Mouse (Mus musculus): Measurements from ENCODE around the gene Ckap2.
"Not testable (repeated sequence)": the region's sequence is repeated elsewhere in the genome, so short reads cannot be mapped to it uniquely, and the experiment has no call there.

Ckap2 gene

DNA sequence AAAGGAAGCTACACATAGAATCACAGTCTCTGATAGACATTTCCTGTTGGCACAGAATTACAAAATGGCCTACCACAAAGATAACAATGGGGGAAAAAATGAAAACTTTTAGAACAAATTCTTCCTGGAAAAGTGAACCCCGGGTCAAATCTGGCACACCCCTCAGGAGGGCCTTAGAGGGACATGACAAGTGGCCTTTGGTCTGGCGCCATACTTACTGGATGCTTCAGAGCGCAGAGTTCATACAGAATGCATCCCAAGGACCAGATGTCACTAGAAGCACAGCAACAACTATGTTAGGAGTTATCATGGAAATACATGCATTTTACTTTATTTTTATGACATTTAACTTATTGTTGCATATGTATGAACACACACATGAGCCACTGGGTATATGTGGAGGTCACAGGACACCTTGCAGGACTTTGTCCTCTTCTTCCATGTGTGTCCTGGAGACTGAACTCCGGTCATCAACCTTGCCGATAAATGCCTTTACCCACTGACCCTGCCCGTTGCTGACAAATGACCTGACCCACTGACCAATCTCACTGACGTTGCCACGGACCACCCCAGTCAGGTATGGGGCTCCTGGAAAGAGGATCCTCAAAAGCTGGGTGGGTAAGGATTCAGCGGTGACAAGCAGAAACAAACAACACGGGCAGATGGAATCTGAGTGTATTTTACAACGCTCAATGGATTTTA lies 35.8 kb downstream of the Ckap2 start:
- no peak for DNase-seq (ENCODE audit: low read depth, low spot score)

DNA sequence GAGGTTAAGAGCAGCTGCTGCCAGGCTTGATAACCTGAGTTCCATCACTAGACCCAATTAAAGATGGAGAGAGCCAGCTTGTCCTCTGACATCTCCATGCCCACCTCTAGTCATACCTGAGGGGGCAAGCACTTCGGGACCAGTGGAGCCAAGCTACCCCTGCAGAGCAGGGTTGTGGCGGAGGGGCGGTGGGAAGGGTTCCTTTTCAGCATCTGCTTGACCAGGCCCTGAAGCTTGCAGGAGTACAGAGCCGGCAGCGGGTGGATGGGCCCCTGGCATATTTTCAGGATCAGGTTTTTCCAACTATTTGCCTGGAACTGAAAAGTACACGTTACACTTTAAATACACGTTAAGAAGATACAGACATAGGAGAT lies 37.3 kb downstream of the Ckap2 start:
- no peak for DNase-seq (ENCODE audit: low read depth, low spot score)

DNA sequence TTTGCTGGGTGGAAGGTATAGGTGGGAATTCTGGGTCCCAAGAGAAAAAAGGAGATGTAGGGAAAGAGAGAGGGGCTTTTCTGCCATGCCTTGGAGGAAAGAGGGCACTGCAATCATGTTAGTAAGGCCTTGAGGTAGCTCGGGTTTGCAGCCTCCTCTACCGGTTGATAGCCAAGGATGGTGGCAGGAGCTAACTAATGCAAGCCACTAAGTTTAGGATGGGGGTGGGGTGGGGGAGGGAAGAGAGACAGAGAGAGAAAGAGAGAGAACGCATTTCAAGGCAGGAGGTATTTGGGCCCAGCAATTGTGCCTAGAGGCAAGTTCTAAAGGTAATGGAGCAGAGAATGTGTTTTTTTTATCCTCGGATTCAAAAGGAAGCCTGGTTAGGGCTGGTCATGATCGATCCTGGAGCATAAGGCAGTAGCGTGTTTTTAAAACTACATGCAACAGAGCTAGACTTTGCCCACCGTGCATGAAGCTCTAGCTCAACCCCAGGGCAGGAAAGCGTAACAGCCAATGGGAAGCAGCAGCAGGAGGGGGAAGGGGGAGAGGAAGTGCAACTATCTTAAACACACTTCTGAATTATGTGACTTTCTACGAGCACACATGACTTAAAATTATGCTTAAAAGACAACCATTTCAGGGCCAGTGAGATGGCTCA lies 37.8 kb downstream of the Ckap2 start:
- DNase-seq (ENCODE audit: low read depth, low spot score): no peak

DNA sequence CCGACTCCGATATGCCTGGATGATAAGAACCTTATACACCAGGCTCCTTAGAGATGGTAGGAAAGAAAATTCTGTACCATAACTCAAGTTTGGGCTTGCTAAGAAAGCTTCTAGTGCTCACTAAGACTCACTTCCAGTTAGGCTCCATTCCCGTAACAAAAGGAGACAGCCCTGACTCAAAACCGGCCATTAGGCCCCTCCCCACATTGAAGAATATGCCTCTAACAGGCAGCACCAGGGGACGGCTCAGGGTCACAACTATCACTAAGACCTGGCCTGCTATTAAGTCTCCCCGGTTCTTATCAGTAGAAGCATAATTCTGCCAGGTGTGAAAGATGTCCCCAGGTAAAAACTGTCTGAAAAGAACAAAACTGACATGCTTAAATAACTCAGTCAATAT lies 39.8 kb downstream of the Ckap2 start:
- no peak for DNase-seq (ENCODE audit: low read depth, low spot score)

DNA sequence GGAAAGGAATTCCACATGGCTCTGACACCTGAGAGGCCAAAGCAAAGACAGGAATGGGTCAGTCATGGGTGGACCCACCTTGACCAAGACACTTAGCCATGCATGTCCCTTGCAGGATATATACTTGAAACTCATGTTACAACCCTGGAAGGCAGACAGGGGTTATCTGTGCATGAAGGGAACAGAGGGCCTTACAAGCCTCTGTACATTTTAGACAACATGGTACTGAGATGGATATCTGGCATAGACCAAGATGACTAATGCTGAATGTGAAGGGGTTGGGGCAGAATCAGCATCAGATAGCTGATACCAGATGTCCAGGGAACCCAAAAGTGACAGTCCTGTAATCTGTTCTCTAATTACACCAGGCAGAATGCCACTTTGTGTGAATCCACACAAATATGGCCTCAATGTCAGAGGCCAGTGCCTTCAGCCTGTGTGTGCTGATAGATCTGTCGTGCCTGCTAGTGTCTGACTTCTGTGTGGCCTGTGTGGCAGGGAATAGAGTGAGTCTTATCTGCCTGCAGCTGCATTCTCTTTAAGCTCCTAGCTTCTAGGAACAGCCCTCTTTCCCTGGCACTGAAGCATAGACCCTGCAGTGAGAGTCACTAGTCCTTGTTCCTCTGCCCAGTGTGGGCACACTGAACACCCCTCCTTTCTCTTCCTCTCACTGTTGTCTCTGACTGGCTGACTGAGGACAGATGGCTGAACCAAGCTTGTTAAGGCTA lies 41.7 kb downstream of the Ckap2 start:
- no peak for DNase-seq (ENCODE audit: low read depth, low spot score)

DNA sequence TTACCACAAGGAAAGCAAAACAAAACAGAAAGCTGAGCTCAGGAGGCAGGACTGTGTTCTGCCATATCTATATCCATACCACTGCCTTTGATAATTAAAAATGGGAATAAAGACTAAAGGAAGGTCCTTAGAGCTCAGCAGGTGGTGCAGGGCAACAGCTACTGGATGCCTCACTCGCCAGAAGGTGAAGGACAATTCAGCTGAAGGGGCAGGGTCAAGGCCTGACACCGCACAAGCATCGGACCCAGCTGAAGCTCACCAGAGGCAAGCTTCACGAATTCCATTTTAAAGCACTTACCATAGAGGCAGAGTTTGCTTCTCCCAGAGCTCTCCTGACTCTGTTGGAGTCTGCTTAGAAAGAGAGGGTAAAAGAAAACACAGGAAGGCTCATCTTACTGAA lies 43.0 kb downstream of the Ckap2 start:
- no peak for DNase-seq (ENCODE audit: low read depth, low spot score)

DNA sequence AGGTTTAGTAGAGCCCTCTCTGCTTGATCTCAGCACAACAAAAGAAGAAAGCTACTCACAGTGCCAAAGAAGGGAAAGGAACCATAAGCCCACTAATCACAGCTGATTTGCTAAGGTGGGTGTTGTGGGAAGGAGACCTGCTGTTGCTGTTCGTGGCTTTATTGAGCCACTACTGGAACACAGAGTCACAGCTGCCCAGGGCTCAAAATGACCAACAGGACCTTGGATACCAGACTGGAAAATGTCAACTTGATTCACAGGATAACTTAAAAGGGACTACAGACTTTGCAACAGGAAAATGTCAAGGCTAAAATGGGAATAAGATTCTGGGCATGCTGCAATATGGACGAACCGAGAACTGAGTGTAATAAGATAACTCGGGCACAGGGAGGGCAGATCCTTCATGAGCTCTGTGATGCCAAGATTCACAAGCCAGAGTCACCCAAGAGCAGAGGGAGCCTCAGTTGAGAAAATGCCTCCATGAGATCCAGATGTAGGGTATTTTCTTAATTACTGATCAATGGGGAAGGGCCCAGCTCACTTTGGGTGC lies 43.7 kb downstream of the Ckap2 start:
- no peak for DNase-seq (ENCODE audit: low read depth, low spot score)

DNA sequence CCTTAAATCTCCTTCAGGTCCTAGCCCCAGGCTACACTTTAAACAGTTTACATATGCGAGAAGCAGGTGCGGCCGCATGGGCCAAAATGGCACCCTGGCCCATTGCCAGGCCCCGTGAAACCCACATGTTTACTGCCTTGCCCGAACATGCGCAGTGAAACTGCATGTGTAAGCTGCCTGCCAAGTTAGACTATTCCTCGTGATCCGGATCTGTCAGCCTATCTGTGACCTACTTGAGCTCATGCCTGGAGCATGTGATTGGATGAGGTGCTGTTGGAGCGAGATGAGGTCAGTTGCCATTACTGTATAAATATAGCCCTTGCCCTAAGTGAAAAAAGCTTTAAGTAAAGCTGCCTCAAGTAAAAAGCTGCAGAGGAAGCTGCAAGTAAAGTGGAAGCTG lies 49.2 kb downstream of the Ckap2 start:
- not testable (repeated sequence) for DNase-seq (ENCODE audit: low read depth, low spot score)

DNA sequence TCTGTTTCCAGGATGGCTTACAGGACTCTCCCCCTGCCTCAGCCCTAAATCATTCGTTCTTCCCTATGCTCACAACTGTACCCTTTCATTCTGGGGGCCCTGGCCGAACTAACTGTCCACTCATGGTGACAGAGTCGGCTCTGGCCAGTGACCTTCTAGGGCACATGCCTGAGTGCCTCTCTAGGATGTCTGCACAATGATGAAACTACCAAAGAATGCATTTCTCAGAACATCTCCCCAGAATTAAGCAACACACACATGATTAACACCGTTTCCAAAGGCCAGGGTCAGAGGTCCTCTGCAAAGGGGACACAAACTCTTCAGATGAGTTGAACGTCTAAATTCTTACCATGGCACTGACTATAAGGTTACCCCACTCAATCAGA lies 50.9 kb downstream of the Ckap2 start:
- DNase-seq (ENCODE audit: low read depth, low spot score): no peak

DNA sequence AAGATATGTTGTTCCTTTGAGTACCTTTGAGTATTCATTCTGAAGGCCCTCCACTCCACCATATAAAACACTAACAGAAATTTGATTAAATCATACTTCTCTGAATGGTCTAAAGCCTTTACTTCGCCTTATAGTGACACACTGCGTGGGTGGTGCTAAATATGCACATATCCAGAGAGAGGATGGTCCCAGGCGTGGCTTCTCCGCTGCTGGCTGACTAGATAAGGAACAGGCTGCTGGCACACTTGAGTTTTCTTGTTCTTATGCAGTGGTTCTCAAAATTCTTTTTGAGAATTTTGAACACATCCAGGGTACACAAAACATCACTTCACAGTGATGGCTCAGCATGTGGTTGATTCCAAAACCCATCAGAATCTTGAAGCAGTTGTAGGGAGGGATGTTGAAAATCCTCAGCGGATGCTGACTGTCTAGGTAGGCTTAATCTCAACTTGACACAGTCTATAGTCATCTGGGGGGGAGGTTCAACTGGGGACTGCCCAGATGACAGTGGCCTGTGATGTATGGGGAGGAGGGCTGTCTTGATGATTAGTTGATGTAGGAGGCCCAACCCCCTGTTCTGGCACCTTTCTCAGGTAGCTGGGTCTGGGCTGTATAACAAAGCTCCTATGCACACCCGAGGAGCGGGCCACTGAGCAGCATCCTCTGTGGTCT lies 51.4 kb downstream of the Ckap2 start:
- no peak for DNase-seq (ENCODE audit: low read depth, low spot score)

DNA sequence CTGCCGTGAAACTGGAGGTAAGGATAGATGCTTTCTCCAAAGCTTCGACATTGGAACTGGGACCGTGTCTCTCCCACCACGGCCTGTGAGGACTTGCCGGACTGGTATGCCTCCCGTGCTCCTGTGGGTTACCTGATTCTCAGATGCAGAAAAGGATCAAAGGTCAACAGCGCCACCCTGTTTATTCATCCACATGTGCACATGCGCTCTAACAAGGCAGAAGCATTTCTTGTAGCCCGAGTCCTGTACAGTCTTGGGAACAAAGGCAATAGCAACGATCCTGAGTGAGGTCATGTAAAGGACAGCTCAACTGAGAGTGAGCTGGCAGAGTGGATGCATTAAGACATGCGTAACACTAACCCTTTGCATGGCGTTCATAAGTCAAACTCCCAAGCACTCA lies 53.6 kb downstream of the Ckap2 start:
- DNase-seq (ENCODE audit: low read depth, low spot score): no peak

DNA sequence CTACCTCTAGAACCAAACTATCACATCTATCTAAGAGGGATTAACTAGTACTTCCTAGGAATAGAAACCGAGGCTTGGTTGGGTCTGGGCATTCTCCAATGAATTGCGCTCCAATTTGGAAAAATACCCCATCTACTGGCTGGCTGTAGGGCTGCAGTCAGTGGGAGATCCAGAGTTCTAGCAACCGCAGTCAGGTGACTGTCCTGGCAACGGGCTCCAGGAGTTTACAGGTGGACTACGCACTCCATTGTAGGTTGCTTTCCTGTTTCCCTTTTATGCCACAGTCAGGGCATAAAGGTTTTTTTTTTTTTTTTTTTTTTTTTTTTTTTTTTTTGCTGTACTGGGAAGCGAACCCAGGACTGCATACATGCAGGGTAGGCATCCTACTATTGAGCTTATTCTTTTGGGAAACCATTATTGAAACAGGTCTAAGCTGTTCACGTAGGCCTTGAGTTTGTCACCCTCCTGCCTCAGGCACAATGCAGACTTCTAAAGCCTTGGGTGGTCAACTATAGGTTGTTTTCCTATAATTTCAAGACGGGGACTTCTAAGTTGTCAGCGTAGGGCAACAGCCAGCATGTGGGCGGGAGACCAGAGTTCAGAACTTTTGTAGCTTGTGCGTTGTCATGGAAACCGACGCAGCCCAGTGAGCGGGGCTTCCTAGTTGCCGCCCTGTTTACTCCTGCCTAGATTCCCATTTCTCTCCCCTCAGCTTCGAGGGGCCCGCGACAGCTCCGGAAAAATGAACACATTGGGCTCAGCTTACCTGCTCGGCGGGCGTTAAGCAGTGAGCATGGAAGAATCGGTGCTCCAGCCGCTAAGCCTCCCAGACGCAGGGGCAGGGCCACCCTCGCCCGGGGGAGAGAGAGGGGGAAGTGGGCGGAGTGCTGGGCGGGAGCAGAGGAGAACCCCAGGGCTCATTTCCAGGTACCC lies 61.1 kb downstream of the Ckap2 start, which contains the start of gene Nek5:
Gene Nek5, minus strand, starts transcription at position 834 of the 933 bp plus-strand sequence.
- DNase-seq (ENCODE audit: low read depth, low spot score): no peak
